Mouse (Mus musculus) liver, embryonic 11.5 days (tissue): ENCODE results near the gene Mlx. TPM values are rescaled to one million over a fixed set of nuclear protein-coding genes. Genes with fewer than 3 reads are reported as not detected.

Source experiments
- ATAC-seq: fragments of 200-750 bp; cut with Nextera tagmentation; replicated peaks from 2 replicates; pipeline ENCODE4 v1.8.0; 2017; ENCODE audit warnings: moderate number of reproducible peaks, mild to moderate bottlenecking, moderate TSS enrichment, moderate library complexity; ENCODE audit not compliant: low FRiP score
- DNase-seq: peaks from one replicate; pipeline ENCODE4 v3.0.0-alpha.2; 2017; ENCODE audit warnings: low spot score
- H3K27ac ChIP-seq: fragments of 300-500 bp; sonication (generic); 2 replicates; pipeline ENCODE4 v1.5.1; 2014; ENCODE audit warnings: mild to moderate bottlenecking, low read depth, low read length, control low read depth
- H3K27me3 ChIP-seq: fragments of 300-500 bp; sonication (generic); replicated peaks from 2 replicates; pipeline ENCODE4 v1.6.1; 2014; ENCODE audit warnings: low read length, mixed read lengths; ENCODE audit not compliant: control insufficient read depth, insufficient read depth
- H3K36me3 ChIP-seq: fragments of 300-500 bp; sonication (generic); 2 replicates; pipeline ENCODE4 v1.6.1; 2014; ENCODE audit warnings: mild to moderate bottlenecking, low read length, moderate library complexity, mixed read lengths; ENCODE audit not compliant: control insufficient read depth, insufficient read depth
- H3K4me1 ChIP-seq: fragments of 300-500 bp; sonication (generic); replicated peaks from 2 replicates; pipeline ENCODE4 v1.6.1; 2014; ENCODE audit warnings: low read length, mixed read lengths; ENCODE audit not compliant: control insufficient read depth, insufficient read depth
- H3K4me2 ChIP-seq: fragments of 300-500 bp; sonication (generic); 2 replicates; pipeline ENCODE4 v1.6.1; 2014; ENCODE audit warnings: mild to moderate bottlenecking, control low read depth, moderate library complexity
- H3K4me3 ChIP-seq: fragments of 300-500 bp; sonication (generic); 2 replicates; pipeline ENCODE4 v1.5.1; 2014; ENCODE audit warnings: low read depth, low read length, control low read depth
- H3K9ac ChIP-seq: fragments of 300-500 bp; sonication (generic); 2 replicates; pipeline ENCODE4 v1.6.1; 2014; ENCODE audit warnings: low read depth, low read length, control low read depth
- H3K9me3 ChIP-seq: fragments of 300-500 bp; sonication (generic); 2 replicates; pipeline ENCODE4 v1.6.1; 2016; ENCODE audit warnings: low read length, inconsistent platforms, mixed read lengths; ENCODE audit not compliant: control insufficient read depth
- WGBS: fragments of 180-500 bp; shearing (Covaris S2); extraction: QIAGEN DNeasy Blood & Tissue Kit; methylation state at CpG from one replicate; pipeline ENCODE4 v1.1.7; 2014; 5-methylcytosine and 5-hydroxymethylcytosine counted together
- polyA plus RNA-seq: library from polyadenylated mRNA; unstranded; fragments of >200 nt; fragmentation: Nextera tagmentation; extraction: Ambion mirVana; gene quantifications from 2 replicates; pipeline ENCODE4 v1.2.1, GENCODE M21; 2014

Gene Mlx
- polyA plus RNA-seq, 1 experiment from 2014 or later = 45.3 TPM

- ATAC-seq = peak; percentile 97
- DNase-seq = peak; percentile 92
- Histone ChIP-seq H3K4me1 (peaks cover 8% of the 10 kb centered on the region), H3K4me3 (peak within 1 kb of the TSS; percentile 62), H3K4me2 (peak within 1 kb of the TSS; percentile 96), H3K27ac (peak within 1 kb of the TSS; percentile 86), H3K9ac (peak within 1 kb of the TSS; percentile 82), H3K36me3 (peaks cover 53% of the 10 kb centered on the region), H3K27me3 (no peaks in the 10 kb centered on the region), H3K9me3 (no peaks in the 10 kb centered on the region)
- WGBS = under 1% methylated on average over 43 of the region's 43 CpGs
Observed at GRCm38 (mm10) chr11:101095314-101096024, 8.4 kb downstream of the Mlx start, which contains the start of gene Psmc3ip. Gene Psmc3ip, minus strand, starts transcription at chr11:101095436.

- ATAC-seq (no peak), DNase-seq (no peak)
- Histone ChIP-seq H3K36me3 (peaks cover 43% of the 10 kb centered on the region), H3K9ac (no peak overlapping the region), H3K27ac (no peak overlapping the region), H3K9me3 (no peaks in the 10 kb centered on the region), H3K27me3 (no peaks in the 10 kb centered on the region), H3K4me2 (no peak overlapping the region), H3K4me1 (peaks cover 5% of the 10 kb centered on the region), H3K4me3 (no peak overlapping the region)
- WGBS = 91% methylated on average over 8 of the region's 8 CpGs
Observed at GRCm38 (mm10) chr11:101098231-101098630, 11.2 kb downstream of the Mlx start.

GRCm38 (mm10) chr11:101103011-101103410 is 15.9 kb downstream of the Mlx start:
- peaks cover 35% of the 10 kb centered on the region for H3K36me3 ChIP-seq
- no peaks in the 10 kb centered on the region for H3K27me3 ChIP-seq
- no peaks in the 10 kb centered on the region for H3K9me3 ChIP-seq
- no peak overlapping the region for H3K9ac ChIP-seq
- H3K4me2 ChIP-seq = no peak overlapping the region
- H3K4me1 ChIP-seq = no peaks in the 10 kb centered on the region
- 88% methylated on average over 5 of the region's 5 CpGs for WGBS
- ATAC-seq = no peak
- H3K4me3 ChIP-seq = no peak overlapping the region
- no peak overlapping the region for H3K27ac ChIP-seq
- no peak for DNase-seq

- no peak for DNase-seq
- Histone ChIP-seq H3K36me3 (peaks cover 8% of the 10 kb centered on the region; the same call in 1 of the 2 replicates), H3K9me3 (no peaks in the 10 kb centered on the region), H3K4me2 (no peak overlapping the region), H3K4me3 (no peak overlapping the region), H3K27ac (no peak overlapping the region), H3K4me1 (no peaks in the 10 kb centered on the region), H3K27me3 (no peaks in the 10 kb centered on the region), H3K9ac (no peak overlapping the region)
- WGBS = 89% methylated on average over 4 of the region's 4 CpGs
- no peak for ATAC-seq
Observed at GRCm38 (mm10) chr11:101109351-101109750, 22.3 kb downstream of the Mlx start.

GRCm38 (mm10) chr11:101110708-101111107 is 23.6 kb downstream of the Mlx start:
- ATAC-seq = no peak
- Histone ChIP-seq H3K9ac (no peak overlapping the region), H3K36me3 (peaks cover 4% of the 10 kb centered on the region; the same call in 1 of the 2 replicates), H3K27ac (no peak overlapping the region), H3K4me2 (no peak overlapping the region), H3K4me1 (no peaks in the 10 kb centered on the region), H3K27me3 (no peaks in the 10 kb centered on the region), H3K4me3 (no peak overlapping the region), H3K9me3 (no peaks in the 10 kb centered on the region)
- no peak for DNase-seq
- WGBS = 57% methylated on average over 5 of the region's 5 CpGs

GRCm38 (mm10) chr11:101111178-101111577 is 24.1 kb downstream of the Mlx start:
- no peak for ATAC-seq
- H3K27ac ChIP-seq = no peak overlapping the region

GRCm38 (mm10) chr11:101112186-101112585 is 25.1 kb downstream of the Mlx start:
- 92% methylated on average over 3 of the region's 3 CpGs for WGBS
- Histone ChIP-seq H3K36me3 (peaks cover 4% of the 10 kb centered on the region; the same call in 1 of the 2 replicates), H3K27me3 (no peaks in the 10 kb centered on the region), H3K4me2 (no peak overlapping the region), H3K4me1 (peaks cover 2% of the 10 kb centered on the region; the same call in 1 of the 2 replicates), H3K9me3 (no peaks in the 10 kb centered on the region), H3K4me3 (no peak overlapping the region), H3K9ac (no peak overlapping the region), H3K27ac (no peak overlapping the region)
- DNase-seq (no peak), ATAC-seq (no peak)

More at GRCm38 (mm10) chr11:101111178-101111577, 24.1 kb downstream of the Mlx start:
- Histone ChIP-seq H3K36me3 (peaks cover 4% of the 10 kb centered on the region; the same call in 1 of the 2 replicates), H3K9me3 (no peaks in the 10 kb centered on the region), H3K4me3 (no peak overlapping the region), H3K4me1 (no peaks in the 10 kb centered on the region), H3K9ac (no peak overlapping the region), H3K27me3 (no peaks in the 10 kb centered on the region), H3K4me2 (no peak overlapping the region)
- WGBS = 90% methylated on average over 4 of the region's 4 CpGs
- no peak for DNase-seq

- ATAC-seq (no peak), DNase-seq (no peak)
- 88% methylated on average over 2 of the region's 2 CpGs for WGBS
- H3K4me2 ChIP-seq = no peak overlapping the region
- peaks cover 12% of the 10 kb centered on the region for H3K4me1 ChIP-seq
- no peaks in the 10 kb centered on the region for H3K9me3 ChIP-seq
- no peak overlapping the region for H3K27ac ChIP-seq
- peaks cover 4% of the 10 kb centered on the region; the same call in 1 of the 2 replicates for H3K36me3 ChIP-seq
- no peak overlapping the region for H3K4me3 ChIP-seq
- H3K27me3 ChIP-seq = no peaks in the 10 kb centered on the region
- H3K9ac ChIP-seq = no peak overlapping the region
Observed at GRCm38 (mm10) chr11:101115564-101115963, 28.5 kb downstream of the Mlx start.

- no peak overlapping the region for H3K27ac ChIP-seq
Observed at GRCm38 (mm10) chr11:101118105-101118504, 31.0 kb downstream of the Mlx start.

More at GRCm38 (mm10) chr11:101118105-101118504, 31.0 kb downstream of the Mlx start:
- WGBS = 21% methylated on average over 4 of the region's 4 CpGs
- H3K9me3 ChIP-seq = no peaks in the 10 kb centered on the region
- ATAC-seq = no peak
- H3K4me2 ChIP-seq = peak overlapping the region; percentile 83
- H3K9ac ChIP-seq = peak overlapping the region; percentile 90; the same call in 1 of the 2 replicates
- peaks cover 18% of the 10 kb centered on the region for H3K4me1 ChIP-seq
- H3K4me3 ChIP-seq = peak overlapping the region; percentile 98
- no peaks in the 10 kb centered on the region for H3K36me3 ChIP-seq
- no peak for DNase-seq
- H3K27me3 ChIP-seq = no peaks in the 10 kb centered on the region
